Mouse (Mus musculus): ENCODE data around the gene Afap1. TPM values are rescaled to one million over a fixed set of nuclear protein-coding genes. Genes with fewer than 3 reads are reported as not detected.

The Afap1 gene
- total RNA-seq, 2 experiments from 2014 or later: 34.4 to 44.0 TPM

DNA sequence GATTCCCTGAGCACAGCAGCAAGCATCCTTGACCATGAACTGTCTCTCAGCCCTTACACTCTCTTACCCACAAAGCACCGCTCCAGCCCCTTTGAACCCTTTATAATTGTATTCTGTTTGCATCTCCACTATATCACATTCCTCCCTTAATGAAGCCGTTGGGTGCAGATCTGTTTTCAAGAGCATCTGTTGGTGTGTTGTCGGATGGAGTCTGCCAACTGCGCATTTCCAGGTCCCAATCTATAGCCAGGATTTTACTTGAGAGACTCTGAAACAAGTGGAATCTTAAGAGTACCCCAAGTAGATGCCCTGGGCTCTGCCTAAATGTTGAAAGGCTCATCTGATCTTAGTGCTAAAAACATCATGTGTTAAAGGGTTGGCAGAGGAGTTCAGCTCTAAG lies 3.4 kb downstream of the Afap1 start:
- no peak for DNase-seq (ENCODE audit: low spot score in 2 of 2)

DNA sequence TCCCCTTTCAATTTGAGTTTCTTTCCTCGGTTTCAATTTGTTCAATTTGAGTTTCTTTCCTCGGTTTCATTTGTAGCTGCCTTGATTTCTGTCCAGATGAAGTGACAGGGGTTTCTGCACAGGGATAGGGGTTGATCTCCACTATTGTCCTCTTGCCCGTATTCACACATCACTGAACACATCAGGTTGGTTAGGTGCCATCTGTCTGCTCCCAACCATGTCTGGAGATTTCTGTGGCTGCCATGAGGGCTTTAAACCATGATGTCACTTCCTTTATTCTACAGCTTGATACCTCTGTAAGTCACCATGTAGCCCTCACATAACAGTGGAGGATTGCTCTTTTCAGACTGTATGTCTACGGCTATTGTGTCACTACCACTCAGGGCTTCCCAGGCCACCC lies 4.0 kb downstream of the Afap1 start:
- no peak for DNase-seq (ENCODE audit: low spot score in 2 of 2)

- DNase-seq (ENCODE audit: low spot score in 2 of 2): no peak
Measured at GRCm38 (mm10) chr5:35898114-35898513, 5.0 kb downstream of the Afap1 start.

DNA sequence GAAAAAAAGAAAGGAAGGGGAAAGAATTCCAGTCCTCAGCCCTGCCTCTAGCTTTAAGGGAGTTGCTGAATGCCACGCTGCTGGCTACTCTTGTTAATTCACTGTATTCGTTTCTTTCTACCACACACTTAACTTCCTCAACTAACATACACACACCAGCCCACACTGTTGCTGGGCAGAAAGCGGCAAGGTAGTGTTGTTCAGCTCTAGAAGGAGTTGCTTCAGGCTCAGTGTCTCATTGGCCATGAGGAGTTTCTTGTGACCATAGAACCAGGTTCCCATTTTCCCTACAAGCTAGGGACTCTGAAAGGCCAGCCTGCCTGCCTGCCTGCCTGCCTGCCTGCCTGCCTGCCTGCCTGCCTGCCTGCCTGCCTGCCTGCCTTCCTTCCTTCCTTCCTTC lies 5.9 kb downstream of the Afap1 start:
- no peak for DNase-seq (ENCODE audit: low spot score in 2 of 2)

- no peak for DNase-seq (ENCODE audit: low spot score in 2 of 2)
Measured at GRCm38 (mm10) chr5:35900401-35901225, 7.5 kb downstream of the Afap1 start.

GRCm38 (mm10) chr5:35901226-35901809 lies 8.2 kb downstream of the Afap1 start:
- no peak for DNase-seq (ENCODE audit: low spot score in 2 of 2)

DNA sequence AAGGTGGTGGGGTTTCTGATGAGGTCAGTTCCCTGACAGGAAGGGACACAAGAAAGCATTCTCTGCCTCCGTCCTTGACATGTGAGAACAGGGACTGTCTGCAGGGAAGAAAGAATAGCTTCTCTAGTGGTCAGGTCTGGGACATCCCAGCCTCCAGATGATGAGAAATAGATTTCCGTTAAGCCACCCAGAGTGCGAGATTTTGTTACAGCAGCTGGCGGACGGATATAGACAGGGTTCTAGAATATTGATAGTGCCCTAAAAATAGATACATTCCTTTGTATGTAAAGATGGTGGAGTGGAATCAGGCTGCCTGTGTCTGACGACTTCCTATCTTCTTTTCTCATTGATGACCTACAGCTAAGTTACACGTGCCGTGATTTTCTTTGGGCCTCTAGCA lies 10.3 kb downstream of the Afap1 start:
- DNase-seq (ENCODE audit: low spot score in 2 of 2): no peak

GRCm38 (mm10) chr5:35905283-35905682 lies 12.2 kb downstream of the Afap1 start:
- DNase-seq (ENCODE audit: low spot score in 2 of 2): no peak

DNA sequence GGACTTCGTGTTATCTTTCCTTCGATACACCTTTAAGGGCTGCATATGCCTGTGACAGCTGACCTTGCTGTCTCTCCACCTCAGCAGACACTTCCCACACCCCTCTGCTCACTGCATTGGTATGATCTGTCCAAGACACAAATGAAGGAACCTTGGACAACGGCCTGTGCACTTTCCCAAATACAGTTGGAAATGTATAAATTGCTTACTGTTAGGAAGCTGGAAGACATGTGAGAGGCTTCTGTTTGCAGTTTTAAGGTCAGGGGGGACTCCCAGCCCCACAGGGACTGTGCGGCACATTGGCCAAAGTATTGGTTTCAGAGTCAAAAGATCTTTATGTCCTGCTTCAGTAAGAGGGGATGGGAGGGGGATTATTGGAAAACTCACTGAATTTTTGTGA lies 14.0 kb downstream of the Afap1 start:
- no peak for DNase-seq (ENCODE audit: low spot score in 2 of 2)

DNA sequence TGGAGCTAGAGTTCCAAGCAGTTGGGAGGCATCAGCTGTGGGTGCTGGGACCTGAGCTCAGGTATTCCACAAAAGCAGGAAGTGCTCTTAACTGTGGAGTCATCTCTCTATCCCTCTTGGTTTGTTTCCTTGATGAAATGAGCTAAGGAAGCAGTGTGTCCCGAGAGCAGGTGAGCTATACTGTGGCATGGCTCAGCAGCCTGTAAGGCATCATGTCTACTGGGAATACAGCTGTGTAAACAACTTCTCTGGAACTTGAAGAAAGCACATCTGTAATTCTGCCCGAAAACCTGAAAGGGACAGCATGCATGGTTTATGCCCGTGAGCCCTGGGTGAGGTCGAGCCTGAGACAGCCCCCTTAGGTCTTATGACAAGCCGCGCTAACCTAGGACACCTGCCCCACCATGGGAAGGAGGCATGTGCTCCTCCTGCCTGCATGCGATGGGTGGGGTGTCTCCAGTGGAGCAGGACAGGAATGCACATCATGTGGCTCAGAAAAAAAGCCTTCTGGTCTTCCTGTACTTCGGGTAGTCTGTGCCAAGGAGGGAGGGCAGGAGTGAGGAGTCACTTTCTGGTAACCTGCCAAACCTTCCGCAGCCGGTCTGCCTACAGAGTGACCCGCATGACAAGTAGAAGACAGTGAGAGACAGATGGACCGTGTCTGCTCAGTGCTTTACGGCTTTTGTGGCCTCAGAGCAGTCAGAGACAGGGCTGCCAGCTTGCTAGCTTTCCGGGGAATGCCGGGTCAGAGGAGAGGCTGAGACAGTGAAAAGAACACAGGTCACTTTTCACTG lies 14.7 kb downstream of the Afap1 start:
- peak in 1 of 2 experiments; percentile 50 for DNase-seq (ENCODE audit: low spot score in 2 of 2)

- DNase-seq (ENCODE audit: low spot score in 2 of 2): no peak
Measured at GRCm38 (mm10) chr5:35908626-35909443, 15.7 kb downstream of the Afap1 start.

- no peak for DNase-seq (ENCODE audit: low spot score in 2 of 2)
Measured at GRCm38 (mm10) chr5:35915629-35916300, 22.6 kb downstream of the Afap1 start.

DNA sequence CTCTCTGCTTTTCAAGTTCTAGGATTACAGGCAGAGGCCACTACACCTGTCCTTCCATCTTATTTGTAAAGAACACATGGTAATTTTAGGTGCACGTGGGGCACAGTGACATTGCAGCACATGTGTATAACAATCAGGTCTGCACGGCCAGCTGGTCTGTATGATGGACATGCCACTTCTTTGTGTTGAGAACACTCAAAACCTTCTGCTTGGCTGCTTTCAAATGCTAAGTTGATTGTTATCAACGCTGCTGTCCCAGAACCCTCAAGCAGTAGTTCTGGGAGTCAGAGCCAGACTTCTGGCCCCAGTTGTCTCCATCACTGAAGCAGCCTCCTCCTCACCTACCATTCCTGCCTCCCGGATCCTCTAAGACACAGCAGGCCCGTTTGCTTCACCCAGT lies 23.5 kb downstream of the Afap1 start:
- no peak for DNase-seq (ENCODE audit: low spot score in 2 of 2)

DNA sequence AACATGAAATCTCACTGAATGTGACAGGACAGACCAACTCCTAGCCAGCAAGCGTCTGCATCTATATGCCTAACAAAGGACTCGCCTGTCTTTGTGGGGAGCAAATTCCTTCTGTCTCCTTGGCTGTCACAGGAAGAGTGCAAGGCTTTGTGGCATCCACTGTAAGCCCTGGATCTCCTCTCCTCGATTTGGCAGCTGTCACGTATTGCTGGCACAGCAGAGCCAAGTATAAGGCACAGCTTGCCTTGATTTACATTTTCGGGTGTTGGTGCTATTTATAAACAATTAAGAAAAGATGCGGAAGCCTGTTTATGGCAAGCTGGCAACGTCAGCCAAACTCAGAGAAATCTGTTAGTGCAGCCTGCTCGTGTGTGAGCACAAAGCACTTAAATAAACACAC lies 25.3 kb downstream of the Afap1 start:
- no peak for DNase-seq (ENCODE audit: low spot score in 2 of 2)

DNA sequence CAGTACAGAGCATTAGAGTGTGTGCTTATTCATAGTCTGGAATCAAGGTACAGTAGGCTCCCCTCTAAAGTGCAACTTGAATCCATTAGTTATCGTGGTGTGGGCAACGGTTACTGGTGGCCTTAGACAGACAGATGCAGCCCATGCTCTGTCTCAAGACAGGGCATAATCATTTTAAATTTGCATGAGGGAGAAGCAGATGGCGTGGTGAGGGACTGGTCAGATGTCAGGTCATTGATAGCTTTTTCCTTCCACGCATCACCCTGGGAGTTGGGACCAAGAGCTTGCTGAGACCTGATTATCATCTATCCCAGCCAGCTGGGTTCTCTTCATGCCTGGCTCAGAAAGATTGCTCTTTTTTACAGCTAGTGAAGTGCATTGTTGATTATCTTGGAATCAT lies 27.0 kb downstream of the Afap1 start:
- DNase-seq (ENCODE audit: low spot score in 2 of 2): no peak

DNA sequence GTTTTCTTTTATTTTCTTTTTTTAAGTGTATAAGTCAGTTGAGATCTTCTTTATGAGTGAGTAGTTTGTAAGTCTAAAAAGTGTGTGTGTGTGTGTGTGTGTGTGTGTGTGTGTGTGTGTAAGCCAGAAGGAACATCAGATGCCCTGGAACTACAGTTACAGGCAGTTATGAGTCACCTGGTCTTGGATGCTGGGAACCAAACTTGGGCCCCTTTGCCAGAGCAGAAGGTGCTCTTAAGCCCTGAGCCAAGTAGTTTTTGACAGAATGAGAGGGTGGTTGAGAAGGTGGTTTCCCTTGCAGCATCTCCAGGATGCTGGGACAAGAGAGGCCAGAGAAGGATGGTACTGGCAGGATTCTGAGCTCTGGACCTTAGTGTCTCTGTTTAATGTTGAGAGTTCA lies 27.4 kb downstream of the Afap1 start:
- DNase-seq (ENCODE audit: low spot score in 2 of 2): no peak

DNA sequence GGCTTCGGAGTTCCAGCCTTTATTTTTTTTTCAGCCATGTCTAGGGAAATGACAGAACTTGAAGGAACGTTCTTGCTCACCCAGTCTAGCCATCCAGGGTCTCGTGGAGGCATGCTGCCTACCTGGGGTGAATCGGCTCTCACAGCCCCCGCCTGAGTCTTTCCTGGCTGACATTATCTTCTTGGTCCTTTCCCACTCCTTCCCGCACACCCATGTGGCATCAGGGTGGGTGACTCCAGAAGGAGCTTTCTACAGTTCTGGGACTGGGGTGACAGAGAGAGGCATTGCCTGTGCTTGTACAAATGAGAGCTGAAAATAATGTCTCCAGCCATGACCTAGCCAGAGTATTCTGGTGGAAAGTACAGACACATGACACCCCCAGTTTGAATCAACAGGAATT lies 28.0 kb downstream of the Afap1 start:
- no peak for DNase-seq (ENCODE audit: low spot score in 2 of 2)

GRCm38 (mm10) chr5:35921595-35922254 lies 28.6 kb downstream of the Afap1 start:
- DNase-seq (ENCODE audit: low spot score in 2 of 2): peak in 1 of 2 experiments; percentile 31

DNA sequence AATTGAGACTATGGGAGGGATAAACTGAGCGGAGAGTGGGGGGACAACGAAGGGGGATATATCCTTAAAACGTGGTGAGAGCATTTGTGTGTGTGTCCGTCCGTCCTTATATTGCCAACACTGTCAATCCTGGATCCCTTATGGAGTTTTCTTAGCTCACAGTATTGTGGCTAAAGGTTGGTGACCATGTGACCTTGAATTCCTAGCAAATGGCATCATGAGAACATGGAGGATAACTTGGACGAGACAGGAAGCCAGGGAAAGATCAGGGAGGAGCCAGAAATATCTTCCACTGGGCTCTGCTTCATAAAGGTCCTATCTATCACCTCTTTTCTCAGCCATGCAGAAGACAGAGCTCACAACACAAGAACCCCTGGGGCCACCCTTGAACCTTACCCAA lies 30.3 kb downstream of the Afap1 start:
- no peak for DNase-seq (ENCODE audit: low spot score in 2 of 2)

DNA sequence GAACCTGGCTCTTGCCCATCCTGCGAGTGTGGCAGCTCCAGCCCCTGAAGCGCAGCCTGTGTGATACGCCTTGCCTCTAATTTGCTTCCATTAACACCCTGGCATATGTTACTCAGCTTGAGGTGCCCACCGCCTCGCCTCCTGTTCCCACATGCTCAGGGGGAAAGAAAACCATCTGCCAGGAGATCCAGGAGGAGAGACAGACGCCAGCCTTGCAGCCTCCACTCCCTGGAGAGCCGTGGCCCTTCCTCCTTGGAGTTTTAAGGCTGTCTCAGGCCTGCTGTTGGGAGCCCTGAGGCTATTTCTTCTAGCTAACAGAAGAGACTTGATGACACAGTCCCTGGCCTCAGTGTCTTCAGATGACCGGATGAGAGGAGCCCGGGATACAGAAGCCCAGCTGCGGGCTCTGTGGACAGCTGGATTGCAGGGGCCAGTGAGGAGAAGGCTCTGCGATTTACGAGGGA lies 32.1 kb downstream of the Afap1 start:
- DNase-seq (ENCODE audit: low spot score in 2 of 2): no peak

Measured in adrenal gland, postnatal 4 days (tissue).